Mouse (Mus musculus): Measurements from ENCODE around the gene Tbc1d8. TPM values are rescaled to one million over a fixed set of nuclear protein-coding genes. Genes with fewer than 3 reads are reported as not detected.

Tbc1d8 gene
- total and polyA plus RNA-seq, 3 experiments = 1.5 to 2.4 TPM; not detected in 1

GRCm38 (mm10) chr1:39446178-39446577 lies 32.4 kb downstream of the Tbc1d8 start (continued):
- TF ChIP-seq USF1 (IDR thresholded peaks at IDR 0.05; ENCODE audit: low read depth, low read length) (no peak), CTCF (IDR thresholded peaks at IDR 0.05 in 2 of 3, conservative IDR thresholded peaks at IDR 0.05 in 1 of 3; ENCODE audit: control insufficient read depth in 1 of 3, insufficient read depth in 1 of 3, low read depth in 2 of 3, low read length in 3 of 3, poor library complexity in 1 of 3, severe bottlenecking in 1 of 3) (no peak), TBP (IDR thresholded peaks at IDR 0.05; ENCODE audit: low read depth, low read length) (no peak), ELF1 (IDR thresholded peaks at IDR 0.05; ENCODE audit: low read depth, low read length) (no peak), HCFC1 (IDR thresholded peaks at IDR 0.05; ENCODE audit: low read depth, low read length) (no peak), GATA1 (IDR thresholded peaks at IDR 0.05; ENCODE audit: low read depth, low read length) (peak; percentile 69), TAL1 (IDR thresholded peaks at IDR 0.05; ENCODE audit: low read length) (0 out of 2 replicates have a peak, but pooled peaks have one; percentile 11), NELFE (IDR thresholded peaks at IDR 0.05; ENCODE audit: low read depth, low read length) (no peak), SIN3A (IDR thresholded peaks at IDR 0.05; ENCODE audit: low read length) (peak; percentile 42; the same call in 1 of the 2 replicates)

GRCm38 (mm10) chr1:39445303-39446050 lies 33.1 kb downstream of the Tbc1d8 start:
- Histone ChIP-seq H3K36me3 (ENCODE audit: control insufficient read depth in 1 of 2, insufficient read depth in 2 of 2, low read length in 2 of 2) (peaks cover 0 to 2% of the 10 kb centered on the region in 2 experiments; a peak in 1 of 4 replicates), H3K27ac (ENCODE audit: control insufficient read depth, low read depth, low read length) (no peak overlapping the region), H3K9me3 (replicated peaks; ENCODE audit: insufficient read depth, low read length) (no peaks in the 10 kb centered on the region), H3K4me3 (ENCODE audit: control insufficient read depth in 1 of 2, insufficient read depth in 1 of 2, low read depth in 2 of 2, low read length in 2 of 2) (no peak overlapping the region), H3K9ac (ENCODE audit: control insufficient read depth, low read depth, low read length, poor library complexity, severe bottlenecking) (no peak overlapping the region), H3K79me2 (ENCODE audit: control insufficient read depth, insufficient read depth, low read length, poor library complexity) (no peaks in the 10 kb centered on the region), H3K27me3 (ENCODE audit: control insufficient read depth in 1 of 2, insufficient read depth in 2 of 2, low read length in 2 of 2) (no peaks in the 10 kb centered on the region), H3K4me1 (ENCODE audit: control insufficient read depth in 1 of 2, insufficient read depth in 2 of 2, low read length in 2 of 2) (peaks cover 14 to 15% of the 10 kb centered on the region in 2 experiments)
- TF ChIP-seq HCFC1 (IDR thresholded peaks at IDR 0.05; ENCODE audit: low read depth, low read length) (no peak), TBP (IDR thresholded peaks at IDR 0.05; ENCODE audit: low read depth, low read length) (no peak), MYB (IDR thresholded peaks at IDR 0.05; ENCODE audit: low read depth, low read length) (no peak), MAX (IDR thresholded peaks at IDR 0.05; ENCODE audit: low read length) (no peak), ETS1 (IDR thresholded peaks at IDR 0.05; ENCODE audit: low read depth, low read length) (no peak), CHD1 (IDR thresholded peaks at IDR 0.05; ENCODE audit: low read depth, low read length) (no peak), GATA1 (IDR thresholded peaks at IDR 0.05; ENCODE audit: low read depth, low read length) (no peak), MXI1 (IDR thresholded peaks at IDR 0.05; ENCODE audit: low read depth, low read length) (no peak), NRF1 (IDR thresholded peaks at IDR 0.05; ENCODE audit: insufficient read depth, low read depth, low read length, poor library complexity, severe bottlenecking) (no peak), ZKSCAN1 (IDR thresholded peaks at IDR 0.05; ENCODE audit: low read depth, low read length) (no peak), ELF1 (IDR thresholded peaks at IDR 0.05; ENCODE audit: low read depth, low read length) (no peak), TAL1 (IDR thresholded peaks at IDR 0.05; ENCODE audit: low read length) (no peak), MYC (IDR thresholded peaks at IDR 0.05; ENCODE audit: low read depth, low read length) (no peak), UBTF (IDR thresholded peaks at IDR 0.05; ENCODE audit: borderline replicate concordance, insufficient read depth, low read depth, low read length) (no peak), ZMIZ1 (IDR thresholded peaks at IDR 0.05; ENCODE audit: low read depth, low read length) (no peak), POLR2AphosphoS2 (IDR thresholded peaks at IDR 0.05; ENCODE audit: low read length) (no peak), KAT2A (conservative IDR thresholded peaks at IDR 0.05; ENCODE audit: low read depth, low read length) (no peak), CTCF (IDR thresholded peaks at IDR 0.05 in 2 of 3, conservative IDR thresholded peaks at IDR 0.05 in 1 of 3; ENCODE audit: control insufficient read depth in 1 of 3, insufficient read depth in 1 of 3, low read depth in 2 of 3, low read length in 3 of 3, poor library complexity in 1 of 3, severe bottlenecking in 1 of 3) (no peak), ZC3H11A (IDR thresholded peaks at IDR 0.05; ENCODE audit: low read depth, low read length) (no peak), POLR2AphosphoS5 (IDR thresholded peaks at IDR 0.05; ENCODE audit: borderline replicate concordance, low read depth, low read length) (no peak)
- no peak for DNase-seq (ENCODE audit: low read depth, low spot score)
